Mouse (Mus musculus): ENCODE data around the gene Actr1b.

DNA sequence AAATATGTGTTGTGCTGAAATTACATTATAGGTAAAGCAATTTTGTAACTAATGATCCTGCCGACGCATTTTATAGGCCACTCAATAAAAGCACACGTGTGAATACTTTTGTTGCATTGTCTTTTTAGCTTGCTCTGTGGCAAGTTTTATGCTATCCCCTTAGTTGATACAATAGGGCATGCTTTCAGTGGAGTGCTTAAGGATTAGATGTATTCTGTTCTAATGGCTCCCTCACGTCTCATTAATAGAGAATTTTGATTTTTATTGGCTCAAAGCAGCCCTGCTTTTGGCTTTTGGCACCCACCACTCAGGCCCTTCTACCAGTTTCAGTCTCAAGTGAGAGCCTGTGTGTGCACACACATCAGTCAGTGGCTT, 9.8 kb upstream of the Actr1b start:
- TF ChIP-seq CTCF (IDR thresholded peaks at IDR 0.05; ENCODE audit: insufficient read depth, low read length) (no peak), POLR2A (IDR thresholded peaks at IDR 0.05; ENCODE audit: borderline replicate concordance, extremely low read depth, low read depth, low read length) (no peak)
